Mouse (Mus musculus): ENCODE results near the gene Col4a2.

GRCm38 (mm10) chr8:11335238-11335637, 22.6 kb downstream of the Col4a2 start:
- TF ChIP-seq CTCF (IDR thresholded peaks at IDR 0.05; ENCODE audit: extremely low read depth, insufficient read depth, low read length) (no peak), POLR2A (IDR thresholded peaks at IDR 0.05; ENCODE audit: extremely low read depth, insufficient read depth, low read length) (no peak)
